Mouse (Mus musculus) midbrain, embryonic 12.5 days (tissue): ENCODE results near the gene Tcf7. TPM values are rescaled to one million over a fixed set of nuclear protein-coding genes. Genes with fewer than 3 reads are reported as not detected.

Experiments
- ATAC-seq: fragments of 200-750 bp; cut with Nextera tagmentation; 2 replicates; pipeline ENCODE4 v1.8.0; 2017; ENCODE audit warnings: low read depth, moderate TSS enrichment, moderate library complexity; ENCODE audit not compliant: low FRiP score
- H3K27ac ChIP-seq: fragments of 300-500 bp; sonication (generic); replicated peaks from 2 replicates; pipeline ENCODE4 v1.5.1; 2016; ENCODE audit warnings: mild to moderate bottlenecking
- H3K27me3 ChIP-seq: fragments of 300-500 bp; sonication (generic); 2 replicates; pipeline ENCODE4 v1.6.1; 2016; ENCODE audit warnings: mild to moderate bottlenecking
- H3K36me3 ChIP-seq: fragments of 300-500 bp; sonication (generic); 2 replicates; pipeline ENCODE4 v1.6.1; 2016
- H3K4me1 ChIP-seq: fragments of 300-500 bp; sonication (generic); 2 replicates; pipeline ENCODE4 v1.6.1; 2016
- H3K4me2 ChIP-seq: fragments of 300-500 bp; sonication (generic); replicated peaks from 2 replicates; pipeline ENCODE4 v1.6.1; 2016; ENCODE audit warnings: mild to moderate bottlenecking, moderate library complexity
- H3K4me3 ChIP-seq: fragments of 300-500 bp; sonication (generic); 2 replicates; pipeline ENCODE4 v1.5.1; 2016; ENCODE audit warnings: mild to moderate bottlenecking
- H3K9ac ChIP-seq: fragments of 300-500 bp; sonication (generic); replicated peaks from 2 replicates; pipeline ENCODE4 v1.6.1; 2016; ENCODE audit warnings: mild to moderate bottlenecking, moderate library complexity
- H3K9me3 ChIP-seq: fragments of 300-500 bp; sonication (generic); 2 replicates; pipeline ENCODE4 v1.6.1; 2016; ENCODE audit warnings: mild to moderate bottlenecking
- WGBS: fragments of 180-500 bp; shearing (Covaris S2); methylation state at CpG from one replicate; pipeline ENCODE4 v1.1.7; 2016; 5-methylcytosine and 5-hydroxymethylcytosine counted together
- polyA plus RNA-seq: library from polyadenylated mRNA; unstranded; fragments of >200 nt; fragmentation: Nextera tagmentation; extraction: Ambion mirVana; gene quantifications from 2 replicates; pipeline ENCODE4 v1.2.1, GENCODE M21; 2016

Gene Tcf7
- polyA plus RNA-seq, 1 experiment from 2014 or later: 7.8 TPM

- Histone ChIP-seq H3K36me3 (no peaks in the 10 kb centered on the region), H3K27ac (no peak overlapping the region), H3K4me2 (no peak overlapping the region), H3K27me3 (no peaks in the 10 kb centered on the region), H3K9me3 (no peaks in the 10 kb centered on the region), H3K4me1 (no peaks in the 10 kb centered on the region), H3K9ac (no peak overlapping the region), H3K4me3 (no peak overlapping the region)
- no peak for ATAC-seq
- 59% methylated on average over 4 of the region's 4 CpGs for WGBS
Observed at GRCm38 (mm10) chr11:52305266-52305665, 22.5 kb upstream of the Tcf7 start.

GRCm38 (mm10) chr11:52302668-52303067, 19.9 kb upstream of the Tcf7 start:
- WGBS: 96% methylated on average over 3 of the region's 3 CpGs
- Histone ChIP-seq H3K4me1 (no peaks in the 10 kb centered on the region), H3K4me2 (no peak overlapping the region), H3K36me3 (no peaks in the 10 kb centered on the region), H3K4me3 (no peak overlapping the region), H3K27me3 (no peaks in the 10 kb centered on the region), H3K27ac (no peak overlapping the region), H3K9ac (no peak overlapping the region), H3K9me3 (no peaks in the 10 kb centered on the region)
- no peak for ATAC-seq

- no peak overlapping the region for H3K27ac ChIP-seq
- no peak overlapping the region for H3K4me2 ChIP-seq
- H3K4me1 ChIP-seq: no peaks in the 10 kb centered on the region
- no peak overlapping the region for H3K9ac ChIP-seq
- no peaks in the 10 kb centered on the region for H3K36me3 ChIP-seq
- WGBS: 66% methylated on average over 7 of the region's 7 CpGs
- no peak for ATAC-seq
- no peaks in the 10 kb centered on the region for H3K9me3 ChIP-seq
- H3K27me3 ChIP-seq: no peaks in the 10 kb centered on the region
- H3K4me3 ChIP-seq: no peak overlapping the region
Observed at GRCm38 (mm10) chr11:52299687-52300086, 16.9 kb upstream of the Tcf7 start.

- no peaks in the 10 kb centered on the region for H3K4me1 ChIP-seq
- H3K9ac ChIP-seq: no peak overlapping the region
- no peak overlapping the region for H3K27ac ChIP-seq
- H3K36me3 ChIP-seq: no peaks in the 10 kb centered on the region
- no peak overlapping the region for H3K4me3 ChIP-seq
- no peaks in the 10 kb centered on the region for H3K9me3 ChIP-seq
- 74% methylated on average over 9 of the region's 9 CpGs for WGBS
- H3K4me2 ChIP-seq: no peak overlapping the region
- no peak for ATAC-seq
- no peaks in the 10 kb centered on the region for H3K27me3 ChIP-seq
Observed at GRCm38 (mm10) chr11:52298955-52299354, 16.1 kb upstream of the Tcf7 start.

- Histone ChIP-seq H3K36me3 (no peaks in the 10 kb centered on the region), H3K27me3 (no peaks in the 10 kb centered on the region), H3K4me1 (no peaks in the 10 kb centered on the region), H3K9me3 (no peaks in the 10 kb centered on the region), H3K27ac (no peak overlapping the region), H3K4me2 (no peak overlapping the region), H3K4me3 (no peak overlapping the region), H3K9ac (no peak overlapping the region)
- WGBS: 17% methylated on average over 9 of the region's 9 CpGs
- ATAC-seq: no peak
Observed at GRCm38 (mm10) chr11:52297352-52297751, 14.5 kb upstream of the Tcf7 start.

- no peaks in the 10 kb centered on the region for H3K9me3 ChIP-seq
- no peak overlapping the region for H3K4me3 ChIP-seq
- no peaks in the 10 kb centered on the region for H3K4me1 ChIP-seq
- H3K27me3 ChIP-seq: peaks cover 2% of the 10 kb centered on the region; the same call in 1 of the 2 replicates
- no peak overlapping the region for H3K9ac ChIP-seq
- no peak for ATAC-seq
- no peak overlapping the region for H3K4me2 ChIP-seq
- 83% methylated on average over 9 of the region's 9 CpGs for WGBS
- no peak overlapping the region for H3K27ac ChIP-seq
- no peaks in the 10 kb centered on the region for H3K36me3 ChIP-seq
Observed at GRCm38 (mm10) chr11:52294103-52294502, 11.3 kb upstream of the Tcf7 start.

- Histone ChIP-seq H3K4me2 (no peak overlapping the region), H3K4me3 (no peak overlapping the region), H3K9ac (no peak overlapping the region), H3K27ac (no peak overlapping the region), H3K27me3 (peaks cover 4% of the 10 kb centered on the region), H3K4me1 (no peaks in the 10 kb centered on the region), H3K9me3 (no peaks in the 10 kb centered on the region), H3K36me3 (no peaks in the 10 kb centered on the region)
- WGBS: 70% methylated on average over 6 of the region's 6 CpGs
- ATAC-seq: no peak
Observed at GRCm38 (mm10) chr11:52292894-52293293, 10.1 kb upstream of the Tcf7 start.

GRCm38 (mm10) chr11:52292346-52292745, 9.5 kb upstream of the Tcf7 start:
- H3K9ac ChIP-seq: no peak overlapping the region
- 81% methylated on average over 7 of the region's 7 CpGs for WGBS
- no peak for ATAC-seq
- H3K4me3 ChIP-seq: no peak overlapping the region
- no peak overlapping the region for H3K4me2 ChIP-seq
- no peaks in the 10 kb centered on the region for H3K36me3 ChIP-seq
- no peaks in the 10 kb centered on the region for H3K9me3 ChIP-seq
- H3K27me3 ChIP-seq: peaks cover 9% of the 10 kb centered on the region
- H3K27ac ChIP-seq: no peak overlapping the region
- H3K4me1 ChIP-seq: no peaks in the 10 kb centered on the region

- H3K36me3 ChIP-seq: no peaks in the 10 kb centered on the region
- no peak overlapping the region for H3K27ac ChIP-seq
- H3K4me2 ChIP-seq: no peak overlapping the region
- H3K9ac ChIP-seq: no peak overlapping the region
- H3K9me3 ChIP-seq: no peaks in the 10 kb centered on the region
- H3K27me3 ChIP-seq: peaks cover 63% of the 10 kb centered on the region
- peaks cover 34% of the 10 kb centered on the region for H3K4me1 ChIP-seq
- WGBS: 10% methylated on average over 4 of the region's 4 CpGs
- no peak for ATAC-seq
- no peak overlapping the region for H3K4me3 ChIP-seq
Observed at GRCm38 (mm10) chr11:52286958-52287305, 4.1 kb upstream of the Tcf7 start.

- Histone ChIP-seq H3K4me2 (0 out of 2 replicates have a peak overlapping the region, but pooled peaks have one; percentile 19), H3K4me3 (no peak overlapping the region), H3K27ac (no peak overlapping the region), H3K4me1 (peaks cover 34% of the 10 kb centered on the region), H3K27me3 (peaks cover 68% of the 10 kb centered on the region), H3K36me3 (no peaks in the 10 kb centered on the region), H3K9me3 (no peaks in the 10 kb centered on the region), H3K9ac (0 out of 2 replicates have a peak overlapping the region, but pooled peaks have one; percentile 11)
- no peak for ATAC-seq
- WGBS: 9% methylated on average over 16 of the region's 16 CpGs
Observed at GRCm38 (mm10) chr11:52286301-52286957, 3.6 kb upstream of the Tcf7 start.

- 11% methylated on average over 44 of the region's 44 CpGs for WGBS
- Histone ChIP-seq H3K9me3 (no peaks in the 10 kb centered on the region), H3K27ac (no peak overlapping the region), H3K27me3 (peaks cover 77% of the 10 kb centered on the region), H3K9ac (peak overlapping the region; percentile 20; the same call in 1 of the 2 replicates), H3K4me1 (peaks cover 34% of the 10 kb centered on the region), H3K4me3 (peak overlapping the region; percentile 69), H3K36me3 (no peaks in the 10 kb centered on the region), H3K4me2 (peak overlapping the region; percentile 93)
- 0 out of 2 replicates have a peak, but pooled peaks have one; percentile 23 for ATAC-seq
Observed at GRCm38 (mm10) chr11:52283596-52284571, 1.1 kb upstream of the Tcf7 start.

- Histone ChIP-seq H3K4me1 (peaks cover 34% of the 10 kb centered on the region), H3K4me2 (peak overlapping the region; percentile 93), H3K36me3 (no peaks in the 10 kb centered on the region), H3K27me3 (peaks cover 72% of the 10 kb centered on the region), H3K9ac (peak overlapping the region; percentile 59), H3K27ac (no peak overlapping the region), H3K4me3 (peak overlapping the region; percentile 69), H3K9me3 (no peaks in the 10 kb centered on the region)
- WGBS: 0% methylated on average over 19 of the region's 19 CpGs
- no peak for ATAC-seq
Observed at GRCm38 (mm10) chr11:52282420-52282773, 417 bp downstream of the Tcf7 start.
